Mouse (Mus musculus): ENCODE results near the gene Mrpl9.

- TF ChIP-seq CTCF (conservative IDR thresholded peaks at IDR 0.05; ENCODE audit: low read length) (no peak), NANOG (IDR thresholded peaks at IDR 0.05; ENCODE audit: borderline replicate concordance, low read length) (no peak), POU5F1 (IDR thresholded peaks at IDR 0.05; ENCODE audit: borderline replicate concordance, low read length) (no peak)
Observed at GRCm38 (mm10) chr3:94442951-94443596, at the start of gene Mrpl9.

Measured in E14TG2a.4 (cell line).